Mouse (Mus musculus): Measurements from ENCODE around the gene 3110040M04Rik. TPM values are rescaled to one million over a fixed set of nuclear protein-coding genes. Genes with fewer than 3 reads are reported as not detected.
"Not testable (repeated sequence)": the region's sequence is repeated elsewhere in the genome, so short reads cannot be mapped to it uniquely, and the experiment has no call there.

3110040M04Rik gene
- total RNA-seq, 2 experiments from 2014 or later = not detected

DNA sequence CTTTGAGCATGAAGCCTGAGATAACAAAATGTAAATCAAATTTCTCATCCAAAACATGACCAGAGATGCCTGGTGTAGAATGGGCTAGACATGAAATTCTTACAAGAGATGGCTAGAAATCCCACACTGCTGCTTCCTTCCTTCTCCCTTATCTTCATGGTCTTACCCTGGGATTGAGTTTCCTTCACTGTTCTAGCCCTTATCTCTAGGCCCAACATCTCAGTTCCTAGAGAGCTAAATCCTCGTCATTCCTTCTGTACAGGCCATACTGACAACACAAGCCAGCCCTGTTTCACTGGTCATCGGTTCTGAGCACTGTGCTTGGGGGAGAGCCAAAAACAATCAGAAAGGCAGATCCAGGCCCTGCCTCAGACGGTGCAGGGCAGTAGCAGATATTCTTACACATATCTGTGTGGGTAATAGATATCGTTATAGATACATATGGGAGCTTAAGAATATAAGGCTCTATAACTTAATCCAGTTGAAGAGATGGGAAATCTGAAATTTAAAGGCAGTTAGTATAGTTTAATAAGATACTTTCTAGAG is 17.0 kb upstream of the 3110040M04Rik start:
- intact Hi-C loops (cut with DNase I); DNase-seq (ENCODE audit: low spot score in 2 of 2): not testable (repeated sequence)

DNA sequence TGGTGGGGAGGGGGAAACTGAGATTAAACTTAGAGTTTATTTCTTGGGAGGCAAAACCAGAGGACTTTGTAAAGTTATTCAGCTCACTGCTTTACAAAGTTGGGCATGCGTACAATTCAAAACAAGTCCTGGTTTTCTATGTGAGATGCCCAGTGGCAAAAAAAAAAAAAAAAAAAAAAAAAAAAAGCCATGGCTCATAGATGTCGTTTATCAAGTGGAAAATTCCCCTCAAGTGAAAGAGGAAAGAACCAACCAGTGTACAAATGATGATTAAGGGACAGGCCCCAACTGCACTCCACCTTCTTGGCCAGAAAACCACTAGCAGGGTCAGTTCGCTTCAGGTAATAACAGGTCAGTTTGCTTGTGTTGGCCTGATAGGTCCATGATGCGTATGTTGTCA is 15.5 kb upstream of the 3110040M04Rik start:
- intact Hi-C loops (cut with DNase I) = no loop called here
- DNase-seq (ENCODE audit: low spot score in 2 of 2) = no peak

DNA sequence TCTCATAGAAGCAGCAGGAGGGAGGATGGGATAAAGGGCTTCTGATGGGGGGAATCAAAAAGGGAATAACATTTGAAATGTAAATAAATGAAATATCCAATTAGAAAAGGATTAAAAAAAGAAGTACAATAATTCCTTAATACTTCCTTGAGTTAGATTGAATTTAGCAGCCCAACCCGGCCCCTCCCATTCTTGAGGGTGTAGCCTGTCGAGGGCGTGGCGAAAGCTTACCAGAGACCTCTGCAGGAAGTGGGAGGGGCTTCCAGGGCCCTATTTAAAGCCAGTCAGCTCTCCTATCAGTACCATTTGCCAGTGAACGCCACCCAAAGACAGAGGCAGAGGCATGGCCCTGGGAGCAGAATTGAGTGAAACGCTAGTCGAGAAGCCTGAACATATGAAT is 11.8 kb upstream of the 3110040M04Rik start, which contains the start of gene Gm8947:
Gene Gm8947 (plus strand): TSS at position 302 of the 400 bp plus-strand sequence.
- intact Hi-C loops (cut with DNase I) = not testable (repeated sequence)

GRCm38 (mm10) chr1:151192739-151193138 is 11.2 kb upstream of the 3110040M04Rik start:
- DNase-seq (ENCODE audit: low spot score in 2 of 2); intact Hi-C loops (cut with DNase I): not testable (repeated sequence)

More for the DNA sequence above, 11.8 kb upstream of the 3110040M04Rik start, which contains the start of gene Gm8947:
- not testable (repeated sequence) for DNase-seq (ENCODE audit: low spot score in 2 of 2)

GRCm38 (mm10) chr1:151195986-151196385 is 7.9 kb upstream of the 3110040M04Rik start:
- DNase-seq (ENCODE audit: low spot score in 2 of 2); intact Hi-C loops (cut with DNase I): not testable (repeated sequence)

DNA sequence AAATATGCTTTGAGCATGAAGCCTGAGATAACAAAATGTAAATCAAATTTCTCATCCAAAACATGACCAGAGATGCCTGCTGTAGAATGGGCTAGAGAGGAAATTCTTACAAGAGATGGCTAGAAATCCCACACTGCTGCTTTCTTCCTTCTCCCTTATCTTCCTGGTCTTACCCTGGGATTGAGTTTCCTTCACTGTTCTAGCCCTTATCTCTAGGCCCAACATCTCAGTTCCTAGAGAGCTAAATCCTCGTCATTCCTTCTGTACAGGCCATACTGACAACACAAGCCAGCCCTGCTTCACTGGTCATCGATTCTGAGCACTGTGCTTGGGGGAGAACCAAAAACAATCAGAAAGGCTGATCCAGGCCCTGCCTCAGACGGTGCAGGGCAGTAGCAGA is 7.2 kb upstream of the 3110040M04Rik start:
- intact Hi-C loops (cut with DNase I); DNase-seq (ENCODE audit: low spot score in 2 of 2): not testable (repeated sequence)

DNA sequence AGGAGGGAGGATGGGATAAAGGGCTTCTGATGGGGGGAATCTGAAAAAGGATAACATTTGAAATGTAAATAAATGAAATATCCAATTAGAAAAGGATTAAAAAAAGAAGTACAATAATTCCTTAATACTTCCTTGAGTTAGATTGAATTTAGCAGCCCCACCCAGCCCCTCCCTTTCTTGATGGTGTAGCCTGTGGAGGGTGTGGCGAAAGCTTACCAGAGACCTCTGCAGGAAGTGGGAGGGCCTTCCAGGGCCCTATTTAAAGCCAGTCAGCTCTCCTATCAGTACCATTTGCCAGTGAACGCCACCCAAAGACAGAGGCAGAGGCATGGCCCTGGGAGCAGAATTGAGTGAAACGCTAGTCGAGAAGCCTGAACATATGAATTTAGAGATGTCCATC is 5.8 kb upstream of the 3110040M04Rik start, which contains the start of gene Gm47995:
Gene Gm47995 (plus strand): TSS at position 329 of the 400 bp plus-strand sequence.
- DNase-seq (ENCODE audit: low spot score in 2 of 2); intact Hi-C loops (cut with DNase I): not testable (repeated sequence)

GRCm38 (mm10) chr1:151200620-151201019 is 3.3 kb upstream of the 3110040M04Rik start:
- intact Hi-C loops (cut with DNase I); DNase-seq (ENCODE audit: low spot score in 2 of 2): not testable (repeated sequence)

GRCm38 (mm10) chr1:151202771-151203170 is 1.1 kb upstream of the 3110040M04Rik start:
- intact Hi-C loops (cut with DNase I); DNase-seq (ENCODE audit: low spot score in 2 of 2): not testable (repeated sequence)

DNA sequence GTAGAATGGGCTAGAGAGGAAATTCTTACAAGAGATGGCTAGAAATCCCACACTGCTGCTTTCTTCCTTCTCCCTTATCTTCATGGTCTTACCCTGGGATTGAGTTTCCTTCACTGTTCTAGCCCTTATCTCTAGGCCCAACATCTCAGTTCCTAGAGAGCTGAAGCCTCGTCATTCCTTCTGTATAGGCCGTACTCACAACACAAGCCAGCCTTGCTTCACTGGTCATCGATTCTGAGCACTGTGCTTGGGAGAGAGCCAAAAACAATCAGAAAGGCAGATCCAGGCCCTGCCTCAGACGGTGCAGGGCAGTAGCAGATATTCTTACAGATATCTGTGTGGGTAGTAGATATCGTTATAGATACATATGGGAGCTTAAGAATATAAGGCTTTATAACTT is 4.6 kb downstream of the 3110040M04Rik start:
- intact Hi-C loops (cut with DNase I); DNase-seq (ENCODE audit: low spot score in 2 of 2): not testable (repeated sequence)

DNA sequence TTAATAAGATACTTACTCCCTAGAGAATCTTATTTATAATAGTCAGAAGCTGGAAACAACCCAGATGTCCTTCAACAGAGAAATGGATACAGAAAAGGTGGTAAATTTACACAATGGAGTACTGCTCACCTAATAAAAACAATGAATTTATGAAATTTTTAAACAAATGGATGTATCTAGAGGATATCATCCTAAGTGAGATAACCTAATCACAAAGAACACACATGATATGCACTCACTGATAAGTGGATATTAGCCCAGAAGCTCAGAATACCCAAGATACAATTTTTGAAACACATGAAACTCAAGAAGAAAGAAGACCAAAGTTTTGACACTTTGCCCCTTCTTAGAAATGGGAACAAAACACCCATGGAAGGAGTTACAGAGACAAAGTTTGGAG is 5.0 kb downstream of the 3110040M04Rik start:
- intact Hi-C loops (cut with DNase I); DNase-seq (ENCODE audit: low spot score in 2 of 2): not testable (repeated sequence)

GRCm38 (mm10) chr1:151209824-151210355 is 6.0 kb downstream of the 3110040M04Rik start, which contains the start of gene Gm47996:
Gene Gm47996 (plus strand): TSS chr1:151210131.
- intact Hi-C loops (cut with DNase I); DNase-seq (ENCODE audit: low spot score in 2 of 2): not testable (repeated sequence)

DNA sequence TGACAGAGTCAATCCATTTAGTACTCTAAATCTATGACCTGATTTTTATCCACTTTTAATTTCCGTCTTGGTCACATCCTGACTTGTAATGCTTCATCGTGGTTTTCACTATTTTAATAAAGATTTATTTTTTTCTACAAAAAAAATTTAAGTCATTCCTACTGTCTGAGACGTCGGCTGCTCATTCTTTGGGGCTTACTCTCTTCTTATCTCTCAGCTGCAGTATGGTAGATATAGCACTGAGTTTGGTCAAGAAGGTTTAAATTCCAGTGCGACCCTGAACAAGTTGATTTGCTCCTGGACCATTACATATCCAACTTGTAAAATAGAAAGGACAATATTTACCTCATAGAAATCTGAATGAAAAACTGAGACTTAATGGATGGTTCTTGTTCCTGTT is 7.7 kb downstream of the 3110040M04Rik start:
- not testable (repeated sequence) for DNase-seq (ENCODE audit: low spot score in 2 of 2)

DNA sequence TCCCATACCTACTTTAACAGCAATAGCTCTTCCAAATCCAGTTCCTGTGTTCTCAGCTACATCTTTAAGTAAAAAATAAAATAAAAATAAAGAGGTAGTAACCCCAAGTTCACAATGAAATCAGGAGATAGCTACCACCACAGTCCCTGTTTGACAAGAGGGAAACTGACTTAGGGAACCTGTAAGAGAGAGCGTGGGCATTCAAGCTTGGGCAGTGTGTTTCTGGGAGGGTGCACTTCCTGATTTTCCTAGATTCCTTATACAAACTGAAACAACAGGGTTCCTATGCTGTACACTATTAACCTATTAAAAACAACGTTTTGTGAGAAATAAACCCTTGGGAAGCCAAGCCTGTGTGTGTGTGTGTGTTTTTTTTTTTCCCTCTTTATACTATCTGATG is 10.9 kb downstream of the 3110040M04Rik start:
- no peak for DNase-seq (ENCODE audit: low spot score in 2 of 2)
- intact Hi-C loops (cut with DNase I) = no loop called here

More for the DNA sequence above, 7.7 kb downstream of the 3110040M04Rik start:
- intact Hi-C loops (cut with DNase I) = not testable (repeated sequence)

- DNase-seq (ENCODE audit: low spot score in 2 of 2) = no peak
- intact Hi-C loops (cut with DNase I) = no loop called here
Measured at GRCm38 (mm10) chr1:151215985-151216384, 12.1 kb downstream of the 3110040M04Rik start.

- no peak for DNase-seq (ENCODE audit: low spot score in 2 of 2)
- intact Hi-C loops (cut with DNase I) = no loop called here
Measured at GRCm38 (mm10) chr1:151216417-151216816, 12.5 kb downstream of the 3110040M04Rik start.

DNA sequence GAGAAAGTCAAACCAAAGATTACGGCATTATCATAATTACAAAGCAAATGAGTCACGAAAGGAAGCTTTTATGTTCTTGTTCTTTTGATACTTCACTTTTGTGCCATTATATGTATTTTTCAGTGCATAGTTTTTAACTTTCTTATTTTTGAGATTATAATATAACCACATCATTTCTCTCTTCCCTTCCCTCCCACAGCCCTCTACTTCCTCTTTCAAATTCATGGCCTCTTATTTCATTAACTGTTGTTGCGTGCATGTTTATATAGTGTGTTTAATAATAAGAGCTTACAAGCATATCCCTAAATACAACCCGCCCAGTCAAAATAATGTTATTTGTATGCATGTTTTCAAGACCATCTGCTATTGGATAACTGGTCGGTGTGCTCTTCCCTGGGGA is 15.1 kb downstream of the 3110040M04Rik start:
- no peak for DNase-seq (ENCODE audit: low spot score in 2 of 2)
- intact Hi-C loops (cut with DNase I) = no loop called here

DNA sequence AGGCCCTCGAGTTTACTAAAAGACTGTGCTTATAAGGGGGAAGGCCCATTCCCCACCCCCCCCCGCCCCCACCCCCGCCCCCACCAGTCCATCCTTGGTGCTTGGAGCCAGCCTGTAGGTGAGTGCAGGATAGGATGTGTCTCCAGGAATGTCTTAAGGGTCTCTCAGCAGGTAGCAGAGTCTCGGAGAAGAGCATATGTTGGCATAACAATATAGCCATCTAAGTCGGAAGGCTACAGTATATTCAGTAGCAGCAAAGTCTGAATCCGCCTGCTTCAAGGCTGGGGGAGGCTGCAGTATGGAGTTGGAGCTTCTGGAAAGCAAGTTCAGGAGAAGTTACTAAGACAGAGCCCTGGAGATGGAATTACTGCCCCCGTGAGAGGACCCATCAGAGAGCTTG is 16.2 kb downstream of the 3110040M04Rik start:
- DNase-seq (ENCODE audit: low spot score in 2 of 2) = no peak
- intact Hi-C loops (cut with DNase I) = no loop called here

GRCm38 (mm10) chr1:151222561-151223267 is 18.8 kb downstream of the 3110040M04Rik start:
- DNase-seq (ENCODE audit: low spot score in 2 of 2) = no peak
- intact Hi-C loops (cut with DNase I) = no loop called here

GRCm38 (mm10) chr1:151223377-151223776 is 19.5 kb downstream of the 3110040M04Rik start:
- DNase-seq (ENCODE audit: low spot score in 2 of 2) = no peak

More at GRCm38 (mm10) chr1:151223377-151223776, 19.5 kb downstream of the 3110040M04Rik start:
- intact Hi-C loops (cut with DNase I) = no loop called here
